Mouse (Mus musculus) ovary, postnatal 36 days (tissue): ENCODE measurements around the gene Myocd.

Experiments used
- DNase-seq: peaks from one replicate; pipeline ENCODE4 v3.0.0; 2022; ENCODE audit warnings: low spot score, mixed read lengths

The Myocd gene

GRCm38 (mm10) chr11:65214954-65215629 is 54.7 kb downstream of the Myocd start:
- DNase-seq: no peak

GRCm38 (mm10) chr11:65213806-65214205 is 56.0 kb downstream of the Myocd start:
- no peak for DNase-seq

GRCm38 (mm10) chr11:65211701-65212100 is 58.1 kb downstream of the Myocd start:
- no peak for DNase-seq

- no peak for DNase-seq
Observed at GRCm38 (mm10) chr11:65209441-65209840, 60.3 kb downstream of the Myocd start.

GRCm38 (mm10) chr11:65205306-65205705 is 64.5 kb downstream of the Myocd start:
- DNase-seq: no peak

GRCm38 (mm10) chr11:65204651-65205050 is 65.1 kb downstream of the Myocd start:
- DNase-seq: no peak

GRCm38 (mm10) chr11:65203020-65203419 is 66.8 kb downstream of the Myocd start:
- no peak for DNase-seq

GRCm38 (mm10) chr11:65202236-65202635 is 67.6 kb downstream of the Myocd start:
- no peak for DNase-seq

GRCm38 (mm10) chr11:65198026-65198425 is 71.8 kb downstream of the Myocd start:
- no peak for DNase-seq

GRCm38 (mm10) chr11:65197280-65197679 is 72.5 kb downstream of the Myocd start:
- peak; percentile 31 for DNase-seq

GRCm38 (mm10) chr11:65186974-65187373 is 82.8 kb downstream of the Myocd start:
- DNase-seq: no peak

GRCm38 (mm10) chr11:65185114-65185513 is 84.7 kb downstream of the Myocd start:
- no peak for DNase-seq

- DNase-seq: no peak
Observed at GRCm38 (mm10) chr11:65170121-65170750, 99.6 kb downstream of the Myocd start.

- peak; percentile 69 for DNase-seq
Observed at GRCm38 (mm10) chr11:65162767-65163120, 107.0 kb downstream of the Myocd start, which contains the start of gene Arhgap44. Gene Arhgap44 (minus strand): TSS chr11:65162961.

GRCm38 (mm10) chr11:65161881-65162766 is 107.7 kb downstream of the Myocd start:
- DNase-seq: no peak

- DNase-seq: no peak
Observed at GRCm38 (mm10) chr11:65160991-65161880, 108.6 kb downstream of the Myocd start.

- DNase-seq: no peak
Observed at GRCm38 (mm10) chr11:65159791-65160190, 110.0 kb downstream of the Myocd start, which contains the start of gene 1700086D15Rik. Gene 1700086D15Rik (minus strand): TSS chr11:65159891.

- DNase-seq: no peak
Observed at GRCm38 (mm10) chr11:65158658-65158990, 111.2 kb downstream of the Myocd start.

GRCm38 (mm10) chr11:65157966-65158657 is 111.7 kb downstream of the Myocd start:
- no peak for DNase-seq

- no peak for DNase-seq
Observed at GRCm38 (mm10) chr11:65153006-65153405, 116.8 kb downstream of the Myocd start.

- DNase-seq: no peak
Observed at GRCm38 (mm10) chr11:65148441-65148840, 121.3 kb downstream of the Myocd start.
